ENCODE assay signal across 9 mouse cellular contexts in genomic region chr17:70527101-70527500, GRCm38 (mm10).
DNase-seq lines count a peak whose midpoint lies in the region; ATAC-seq lines count a peak whose summit lies in the region.
"Had no signal": no experiment of that assay in that cellular context is flagged by ENCODE, and none has a peak within 500 bp of the region (broad histone marks: within the 10 kb centered on the region; RNA-seq: fewer than 3 reads in every experiment).

No protein-coding gene starts in this region.

- no peak overlapping the region for H3K4me3 ChIP-seq in midbrain, embryonic 11.5 days (ENCODE audit: low read depth, low read length)
- H3K4me3 ChIP-seq in midbrain, embryonic 16.5 days (ENCODE audit: low read depth, low read length), result no peak overlapping the region
- H3K4me3 ChIP-seq in hindbrain, embryonic 16.5 days (ENCODE audit: low read length), result no peak overlapping the region
- no peak overlapping the region for H3K4me3 ChIP-seq in limb, embryonic 10.5 days
- H3K4me3 ChIP-seq: embryonic facial prominence, embryonic 15.5 days had no signal

- H3K9me3 ChIP-seq in midbrain, embryonic 11.5 days (ENCODE audit: control insufficient read depth, low read length), result no peaks in the 10 kb centered on the region
- no peaks in the 10 kb centered on the region for H3K9me3 ChIP-seq in midbrain, embryonic 16.5 days (replicated peaks; ENCODE audit: control insufficient read depth, low read length, poor library complexity, severe bottlenecking)
- H3K9me3 ChIP-seq in hindbrain, embryonic 16.5 days (ENCODE audit: control insufficient read depth, low read length), result no peaks in the 10 kb centered on the region
- no peaks in the 10 kb centered on the region for H3K9me3 ChIP-seq in limb, embryonic 10.5 days (replicated peaks)
- H3K9me3 ChIP-seq: embryonic facial prominence, embryonic 15.5 days had no signal

- H3K9ac ChIP-seq in midbrain, embryonic 11.5 days (ENCODE audit: low read length), result no peak overlapping the region
- H3K9ac ChIP-seq in midbrain, embryonic 16.5 days (ENCODE audit: low read depth, low read length), result no peak overlapping the region
- H3K9ac ChIP-seq in hindbrain, embryonic 16.5 days (ENCODE audit: low read depth, low read length), result no peak overlapping the region
- H3K9ac ChIP-seq: embryonic facial prominence, embryonic 15.5 days had no signal

- H3K4me1 ChIP-seq in midbrain, embryonic 11.5 days (ENCODE audit: control insufficient read depth, insufficient read depth, low read length), result no peaks in the 10 kb centered on the region
- H3K4me1 ChIP-seq in midbrain, embryonic 16.5 days (ENCODE audit: control insufficient read depth, insufficient read depth, low read length), result peaks cover 5% of the 10 kb centered on the region; the same call in 1 of the 2 replicates
- 0 out of 2 replicates have a peak, but pooled peaks cover 2% of the 10 kb centered on the region for H3K4me1 ChIP-seq in hindbrain, embryonic 16.5 days (ENCODE audit: control insufficient read depth, insufficient read depth, low read depth, low read length)
- no peaks in the 10 kb centered on the region for H3K4me1 ChIP-seq in limb, embryonic 10.5 days

- H3K36me3 ChIP-seq in midbrain, embryonic 11.5 days (ENCODE audit: control insufficient read depth, insufficient read depth, low read length), result no peaks in the 10 kb centered on the region
- H3K36me3 ChIP-seq in midbrain, embryonic 16.5 days (ENCODE audit: control insufficient read depth, insufficient read depth, low read length), result no peaks in the 10 kb centered on the region
- no peaks in the 10 kb centered on the region for H3K36me3 ChIP-seq in hindbrain, embryonic 16.5 days (ENCODE audit: control insufficient read depth, insufficient read depth, low read length)
- H3K36me3 ChIP-seq in limb, embryonic 10.5 days, result no peaks in the 10 kb centered on the region
- H3K36me3 ChIP-seq: embryonic facial prominence, embryonic 15.5 days had no signal

- no peak overlapping the region for H3K4me2 ChIP-seq in midbrain, embryonic 11.5 days
- H3K4me2 ChIP-seq in midbrain, embryonic 16.5 days (ENCODE audit: low read length), result no peak overlapping the region
- no peak overlapping the region for H3K4me2 ChIP-seq in hindbrain, embryonic 16.5 days (ENCODE audit: low read length)
- H3K4me2 ChIP-seq: embryonic facial prominence, embryonic 15.5 days had no signal

- peak; percentile 69; the same call in 1 of the 2 replicates for ATAC-seq in midbrain, embryonic 11.5 days (ENCODE audit: low FRiP score)
- no peak for ATAC-seq in midbrain, embryonic 16.5 days
- ATAC-seq in common myeloid progenitor, adult 5-6 weeks (replicated peaks; ENCODE audit: low read depth, poor library complexity, severe bottlenecking), result peak; percentile 87
- 0 out of 2 replicates have a peak, but pooled peaks have one; percentile 67 for ATAC-seq in hindbrain, embryonic 16.5 days

- no peaks in the 10 kb centered on the region for H3K27me3 ChIP-seq in midbrain, embryonic 11.5 days (ENCODE audit: control insufficient read depth, insufficient read depth, low read length)
- H3K27me3 ChIP-seq in midbrain, embryonic 16.5 days (ENCODE audit: control insufficient read depth, insufficient read depth, low read depth, low read length), result no peaks in the 10 kb centered on the region
- no peaks in the 10 kb centered on the region for H3K27me3 ChIP-seq in hindbrain, embryonic 16.5 days (replicated peaks; ENCODE audit: control insufficient read depth, insufficient read depth, low read length)
- H3K27me3 ChIP-seq in limb, embryonic 10.5 days (ENCODE audit: low read depth, poor library complexity, severe bottlenecking), result no peaks in the 10 kb centered on the region
- H3K27me3 ChIP-seq: embryonic facial prominence, embryonic 15.5 days had no signal

- WGBS in midbrain, embryonic 11.5 days, result 35% methylated on average over 9 of the region's 9 CpGs
- WGBS in midbrain, embryonic 16.5 days, result 32% methylated on average over 9 of the region's 9 CpGs
- WGBS in hindbrain, embryonic 16.5 days, result 34% methylated on average over 9 of the region's 9 CpGs
- WGBS in limb, embryonic 10.5 days, result 36% methylated on average over 9 of the region's 9 CpGs

- no peak overlapping the region for H3K27ac ChIP-seq in midbrain, embryonic 11.5 days (ENCODE audit: low read depth, low read length)
- no peak overlapping the region for H3K27ac ChIP-seq in midbrain, embryonic 16.5 days (ENCODE audit: low read length)
- H3K27ac ChIP-seq in hindbrain, embryonic 16.5 days (ENCODE audit: low read depth, low read length), result no peak overlapping the region
- H3K27ac ChIP-seq in limb, embryonic 10.5 days, result no peak overlapping the region
- H3K27ac ChIP-seq: embryonic facial prominence, embryonic 15.5 days; macrophage had no signal

- DNase-seq in midbrain, embryonic 11.5 days (ENCODE audit: low spot score, missing footprints), result peak; percentile 93
- peak; percentile 53 for DNase-seq in ZHBTc4 (ENCODE audit: low read depth, low spot score)
- peak; percentile 43 for DNase-seq in limb, embryonic 10.5 days (ENCODE audit: low spot score)
- DNase-seq in retina, postnatal 7 days (ENCODE audit: low read depth, low spot score), result peak; percentile 13

Comparison
In these comparisons a context has a peak if more than half of its experiments do, and no peak if none do; other contexts are left out.
1. DNase-seq: peak in every context shown above with its lines; median percentile 93 in midbrain, embryonic 11.5 days; 53 in ZHBTc4; 43 in limb, embryonic 10.5 days; 13 in retina, postnatal 7 days.